Mouse (Mus musculus) forebrain, embryonic 14.5 days (tissue): ENCODE results near the gene Cyp2c55. TPM values are rescaled to one million over a fixed set of nuclear protein-coding genes. Genes with fewer than 3 reads are reported as not detected.

ENCODE experiments used
- ATAC-seq: fragments of 200-750 bp; cut with Nextera tagmentation; 2 replicates; pipeline ENCODE4 v1.8.0; 2017; ENCODE audit warnings: mild to moderate bottlenecking, moderate library complexity
- DNase-seq: peaks from one replicate; pipeline ENCODE4 v3.0.0-alpha.2; 2015; ENCODE audit warnings: low spot score
- H3K27ac ChIP-seq: fragments of 300-500 bp; sonication (generic); 2 replicates; pipeline ENCODE4 v1.5.1; 2014; ENCODE audit warnings: low read depth, mild to moderate bottlenecking, control low read depth, low read length, moderate library complexity
- H3K27me3 ChIP-seq: fragments of 300-500 bp; sonication (generic); replicated peaks from 2 replicates; pipeline ENCODE4 v1.6.1; 2014; ENCODE audit warnings: low read length, control low read depth, mixed read lengths; ENCODE audit not compliant: control insufficient read depth, insufficient read depth
- H3K36me3 ChIP-seq: fragments of 300-500 bp; sonication (generic); 2 replicates; pipeline ENCODE4 v1.6.1; 2014; ENCODE audit warnings: low read length, control low read depth; ENCODE audit not compliant: control insufficient read depth, insufficient read depth
- H3K4me1 ChIP-seq: fragments of 300-500 bp; sonication (generic); 2 replicates; pipeline ENCODE4 v1.6.1; 2014; ENCODE audit warnings: antibody characterized with exemption, low read length, control low read depth; ENCODE audit not compliant: control insufficient read depth, insufficient read depth
- H3K4me2 ChIP-seq: fragments of 300-500 bp; sonication (generic); 2 replicates; pipeline ENCODE4 v1.6.1; 2014; ENCODE audit warnings: mild to moderate bottlenecking, control low read depth, low read length
- H3K4me3 ChIP-seq: fragments of 300-500 bp; sonication (generic); 2 replicates; pipeline ENCODE4 v1.5.1; 2014; ENCODE audit warnings: low read depth, low read length, control low read depth
- H3K9ac ChIP-seq: fragments of 300-500 bp; sonication (generic); 2 replicates; pipeline ENCODE4 v1.6.1; 2014; ENCODE audit warnings: mild to moderate bottlenecking, low read length, control low read depth, moderate library complexity
- H3K9me3 ChIP-seq: fragments of 300-500 bp; sonication (generic); replicated peaks from 2 replicates; pipeline ENCODE4 v1.6.1; 2016; ENCODE audit warnings: low read length, control low read depth, mixed read lengths; ENCODE audit not compliant: control insufficient read depth
- WGBS: fragments of 180-500 bp; shearing (Covaris S2); extraction: QIAGEN DNeasy Blood & Tissue Kit; methylation state at CpG from one replicate; pipeline ENCODE4 v1.1.7; 2014; 5-methylcytosine and 5-hydroxymethylcytosine counted together
- polyA plus RNA-seq: library from polyadenylated mRNA; unstranded; fragments of >200 nt; fragmentation: Nextera tagmentation; extraction: Ambion mirVana; gene quantifications from 2 replicates; pipeline ENCODE4 v1.2.1, GENCODE M21; 2014

Cyp2c55 gene
- polyA plus RNA-seq: not detected in 2 replicates

DNA sequence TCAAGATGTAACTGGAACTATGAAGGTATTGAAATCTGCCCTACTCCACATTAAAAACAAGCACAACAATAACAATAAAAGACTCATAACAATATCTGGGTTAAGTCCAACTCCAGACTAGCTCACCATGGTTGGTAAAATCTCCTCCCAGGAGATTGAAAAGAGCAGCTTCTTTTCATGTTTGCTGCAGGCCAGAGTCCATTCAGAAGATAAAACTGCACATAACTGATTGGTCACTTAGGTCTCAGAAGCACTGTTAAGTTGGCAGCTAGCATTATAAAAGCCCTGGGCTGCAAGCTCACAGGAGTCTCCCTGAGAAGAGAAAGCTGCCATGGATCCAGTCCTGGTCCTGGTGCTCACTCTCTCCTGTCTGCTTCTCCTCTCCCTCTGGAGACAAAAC, at the start of gene Cyp2c55:
Cyp2c55 (plus strand) TSS at position 305 of the 400 bp plus-strand sequence.
- H3K27ac ChIP-seq: no peak within 1 kb of the TSS
- H3K9me3 ChIP-seq: no peaks in the 10 kb centered on the region
- no peaks in the 10 kb centered on the region for H3K36me3 ChIP-seq
- ATAC-seq (no peak), DNase-seq (no peak)
- H3K4me2 ChIP-seq: no peak within 1 kb of the TSS
- H3K4me3 ChIP-seq: no peak within 1 kb of the TSS
- no peaks in the 10 kb centered on the region for H3K4me1 ChIP-seq
- H3K27me3 ChIP-seq: no peaks in the 10 kb centered on the region
- H3K9ac ChIP-seq: no peak within 1 kb of the TSS

- Histone ChIP-seq H3K27ac (no peak overlapping the region), H3K4me2 (no peak overlapping the region), H3K4me1 (no peaks in the 10 kb centered on the region), H3K9ac (no peak overlapping the region), H3K9me3 (no peaks in the 10 kb centered on the region), H3K4me3 (no peak overlapping the region), H3K27me3 (no peaks in the 10 kb centered on the region), H3K36me3 (peaks cover 4% of the 10 kb centered on the region; the same call in 1 of the 2 replicates)
- 65% methylated on average over 6 of the region's 6 CpGs for WGBS
- ATAC-seq (peak; percentile 46; the same call in 1 of the 2 replicates), DNase-seq (peak; percentile 4)
These were observed 36.1 kb upstream of the Cyp2c55 start for GRCm38 (mm10) chr19:38970741-38971140.

- H3K27ac ChIP-seq: no peak overlapping the region
- 84% methylated on average over 5 of the region's 5 CpGs for WGBS
- ATAC-seq (no peak), DNase-seq (no peak)
- no peak overlapping the region for H3K9ac ChIP-seq
- H3K36me3 ChIP-seq: peaks cover 3% of the 10 kb centered on the region; the same call in 1 of the 2 replicates
- H3K9me3 ChIP-seq: no peaks in the 10 kb centered on the region
- H3K4me1 ChIP-seq: no peaks in the 10 kb centered on the region
- no peaks in the 10 kb centered on the region for H3K27me3 ChIP-seq
- no peak overlapping the region for H3K4me3 ChIP-seq
- no peak overlapping the region for H3K4me2 ChIP-seq
These were observed 34.2 kb upstream of the Cyp2c55 start for GRCm38 (mm10) chr19:38972581-38972980.

DNA sequence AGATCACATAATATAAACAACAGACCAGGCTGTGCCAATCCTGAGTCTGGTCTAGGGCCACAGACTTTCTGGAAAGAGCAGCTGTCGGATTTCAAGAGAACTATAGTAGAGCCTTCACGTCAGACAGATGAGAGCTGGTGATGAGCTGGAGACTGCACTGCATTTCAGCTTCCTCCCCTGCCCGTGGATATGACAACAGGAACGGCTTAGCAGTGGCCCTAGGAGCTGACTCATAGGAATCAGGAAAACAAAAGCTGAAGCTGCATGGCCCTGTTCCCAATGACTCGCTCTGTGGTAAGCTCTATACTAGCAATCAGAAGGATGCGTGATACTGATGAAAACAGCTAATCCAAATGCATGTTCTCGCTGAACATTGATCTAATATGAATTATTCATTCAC, 33.2 kb upstream of the Cyp2c55 start:
- H3K27me3 ChIP-seq: no peaks in the 10 kb centered on the region
- 70% methylated on average over 7 of the region's 7 CpGs for WGBS
- no peaks in the 10 kb centered on the region for H3K9me3 ChIP-seq

DNA sequence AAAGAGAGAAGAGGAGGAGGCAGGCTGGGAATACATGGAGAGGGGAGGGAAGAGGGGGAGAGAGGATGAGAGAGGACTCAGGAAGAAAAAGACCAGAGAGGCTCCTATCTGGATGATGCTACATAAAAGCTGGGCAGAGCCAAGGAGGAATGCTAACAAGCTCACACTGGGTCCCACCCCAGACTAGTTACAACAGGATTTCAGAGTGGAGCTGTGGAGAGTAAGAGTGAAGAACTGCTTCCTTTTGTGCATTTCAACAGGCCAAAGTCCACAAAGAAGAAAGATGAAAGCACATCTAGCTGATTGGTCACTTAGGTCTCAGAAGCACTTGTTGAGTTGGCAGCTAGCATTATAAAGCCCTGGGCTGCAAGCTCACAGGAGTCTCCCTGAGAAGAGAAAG, 30.6 kb upstream of the Cyp2c55 start:
- Histone ChIP-seq H3K4me3 (no peak overlapping the region), H3K4me2 (no peak overlapping the region), H3K36me3 (no peaks in the 10 kb centered on the region), H3K9me3 (no peaks in the 10 kb centered on the region), H3K9ac (no peak overlapping the region), H3K27ac (no peak overlapping the region), H3K4me1 (no peaks in the 10 kb centered on the region), H3K27me3 (no peaks in the 10 kb centered on the region)
- ATAC-seq: no peak
- no peak for DNase-seq

More for the DNA sequence above, 33.2 kb upstream of the Cyp2c55 start:
- Histone ChIP-seq H3K27ac (no peak overlapping the region), H3K4me3 (no peak overlapping the region), H3K4me1 (no peaks in the 10 kb centered on the region), H3K9ac (no peak overlapping the region), H3K4me2 (no peak overlapping the region), H3K36me3 (peaks cover 3% of the 10 kb centered on the region; the same call in 1 of the 2 replicates)
- DNase-seq (no peak), ATAC-seq (no peak)

DNA sequence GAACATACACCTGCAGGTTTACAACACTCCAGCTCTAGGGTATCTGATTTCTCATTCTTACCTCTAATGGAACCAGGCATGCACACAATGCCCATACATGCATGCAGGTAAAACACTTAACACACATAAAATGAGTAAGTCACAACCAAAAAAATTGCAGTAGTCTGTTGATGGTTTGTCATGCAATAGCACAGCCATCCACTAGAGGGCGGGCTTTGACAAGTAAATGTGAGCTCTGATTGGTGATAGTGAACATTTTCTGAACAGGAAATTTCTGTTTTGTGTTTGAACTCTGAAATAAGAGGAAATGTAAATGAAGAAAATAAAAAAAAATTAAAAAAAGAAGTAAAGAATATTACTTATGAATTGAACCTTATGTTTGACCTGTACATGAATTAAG, 24.9 kb upstream of the Cyp2c55 start:
- Histone ChIP-seq H3K4me2 (no peak overlapping the region), H3K9ac (no peak overlapping the region), H3K27me3 (no peaks in the 10 kb centered on the region), H3K4me3 (no peak overlapping the region), H3K4me1 (no peaks in the 10 kb centered on the region), H3K36me3 (no peaks in the 10 kb centered on the region), H3K27ac (no peak overlapping the region), H3K9me3 (no peaks in the 10 kb centered on the region)
- ATAC-seq: no peak
- peak; percentile 82 for DNase-seq
- WGBS: 0% methylated on average over 1 of the region's 1 CpGs

- Histone ChIP-seq H3K4me3 (no peak overlapping the region), H3K4me2 (no peak overlapping the region), H3K27ac (no peak overlapping the region), H3K4me1 (no peaks in the 10 kb centered on the region), H3K9ac (no peak overlapping the region), H3K36me3 (no peaks in the 10 kb centered on the region), H3K27me3 (no peaks in the 10 kb centered on the region), H3K9me3 (no peaks in the 10 kb centered on the region)
- DNase-seq (no peak), ATAC-seq (no peak)
- 86% methylated on average over 4 of the region's 4 CpGs for WGBS
These were observed 8.6 kb upstream of the Cyp2c55 start for GRCm38 (mm10) chr19:38998248-38998647.

DNA sequence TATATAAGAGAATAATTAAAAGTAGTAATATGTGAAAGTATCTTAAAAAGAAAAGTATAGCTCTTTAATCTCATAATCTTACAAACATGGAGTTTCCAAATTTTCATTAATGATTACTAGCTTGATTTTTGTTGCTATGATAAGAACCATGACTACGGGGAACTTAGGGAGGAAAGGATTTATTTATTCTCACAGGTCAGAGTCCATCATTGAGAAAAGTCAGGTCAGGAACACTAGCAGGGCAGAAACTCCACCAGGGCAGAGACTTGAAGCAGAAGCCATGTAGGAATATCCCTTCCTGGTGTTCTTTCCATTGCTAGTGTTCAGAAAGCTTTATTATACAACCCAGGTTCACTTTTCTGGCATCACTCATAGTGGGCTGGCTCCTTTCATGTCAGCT, 8.1 kb upstream of the Cyp2c55 start:
- WGBS: 92% methylated on average over 1 of the region's 1 CpGs
- Histone ChIP-seq H3K9me3 (no peaks in the 10 kb centered on the region), H3K9ac (no peak overlapping the region), H3K4me3 (no peak overlapping the region), H3K36me3 (no peaks in the 10 kb centered on the region), H3K27me3 (no peaks in the 10 kb centered on the region), H3K4me2 (no peak overlapping the region), H3K4me1 (no peaks in the 10 kb centered on the region), H3K27ac (no peak overlapping the region)
- DNase-seq (no peak), ATAC-seq (no peak)

- Histone ChIP-seq H3K9ac (no peak overlapping the region), H3K4me2 (no peak overlapping the region), H3K4me1 (no peaks in the 10 kb centered on the region), H3K27me3 (no peaks in the 10 kb centered on the region), H3K36me3 (no peaks in the 10 kb centered on the region), H3K9me3 (no peaks in the 10 kb centered on the region), H3K4me3 (no peak overlapping the region), H3K27ac (no peak overlapping the region)
- DNase-seq (no peak), ATAC-seq (no peak)
- 94% methylated on average over 1 of the region's 1 CpGs for WGBS
These were observed 1.7 kb upstream of the Cyp2c55 start for GRCm38 (mm10) chr19:39005132-39005531.
